Mouse (Mus musculus) intestine, embryonic 15.5 days (tissue): ENCODE results near the gene Hist1h4j. TPM values are rescaled to one million over a fixed set of nuclear protein-coding genes. Genes with fewer than 3 reads are reported as not detected.
"Not testable (repeated sequence)": the region's sequence is repeated elsewhere in the genome, so short reads cannot be mapped to it uniquely, and the experiment has no call there.

Source experiments
- ATAC-seq: fragments of 200-750 bp; cut with Nextera tagmentation; 2 replicates; pipeline ENCODE4 v1.8.0; 2017; ENCODE audit warnings: moderate TSS enrichment, moderate library complexity
- H3K27ac ChIP-seq: fragments of 300-500 bp; sonication (generic); 2 replicates; pipeline ENCODE4 v1.5.1; 2015; ENCODE audit warnings: mild to moderate bottlenecking, inconsistent platforms
- H3K27me3 ChIP-seq: fragments of 300-500 bp; sonication (generic); replicated peaks from 2 replicates; pipeline ENCODE4 v1.6.1; 2015; ENCODE audit warnings: inconsistent platforms
- H3K36me3 ChIP-seq: fragments of 300-500 bp; sonication (generic); 2 replicates; pipeline ENCODE4 v1.6.1; 2015; ENCODE audit warnings: inconsistent platforms
- H3K4me1 ChIP-seq: fragments of 300-500 bp; sonication (generic); replicated peaks from 2 replicates; pipeline ENCODE4 v1.6.1; 2015; ENCODE audit warnings: inconsistent platforms
- H3K4me2 ChIP-seq: fragments of 300-500 bp; sonication (generic); replicated peaks from 2 replicates; pipeline ENCODE4 v1.6.1; 2015; ENCODE audit warnings: mild to moderate bottlenecking, inconsistent platforms
- H3K4me3 ChIP-seq: fragments of 300-500 bp; sonication (generic); replicated peaks from 2 replicates; pipeline ENCODE4 v1.5.1; 2015; ENCODE audit warnings: inconsistent platforms
- H3K9ac ChIP-seq: fragments of 300-500 bp; sonication (generic); 2 replicates; pipeline ENCODE4 v1.6.1; 2015; ENCODE audit warnings: inconsistent platforms
- H3K9me3 ChIP-seq: fragments of 300-500 bp; sonication (generic); 2 replicates; pipeline ENCODE4 v1.6.1; 2016; ENCODE audit warnings: inconsistent platforms
- WGBS: fragments of 180-500 bp; shearing (Covaris S2); methylation state at CpG from one replicate; pipeline ENCODE4 v1.1.7; 2015; 5-methylcytosine and 5-hydroxymethylcytosine counted together
- polyA plus RNA-seq: library from polyadenylated mRNA; unstranded; fragments of >200 nt; fragmentation: Nextera tagmentation; extraction: Ambion mirVana; gene quantifications from 2 replicates; pipeline ENCODE4 v1.2.1, GENCODE M21; 2015

The Hist1h4j gene
- polyA plus RNA-seq, 1 experiment from 2014 or later: 1.6 TPM

DNA sequence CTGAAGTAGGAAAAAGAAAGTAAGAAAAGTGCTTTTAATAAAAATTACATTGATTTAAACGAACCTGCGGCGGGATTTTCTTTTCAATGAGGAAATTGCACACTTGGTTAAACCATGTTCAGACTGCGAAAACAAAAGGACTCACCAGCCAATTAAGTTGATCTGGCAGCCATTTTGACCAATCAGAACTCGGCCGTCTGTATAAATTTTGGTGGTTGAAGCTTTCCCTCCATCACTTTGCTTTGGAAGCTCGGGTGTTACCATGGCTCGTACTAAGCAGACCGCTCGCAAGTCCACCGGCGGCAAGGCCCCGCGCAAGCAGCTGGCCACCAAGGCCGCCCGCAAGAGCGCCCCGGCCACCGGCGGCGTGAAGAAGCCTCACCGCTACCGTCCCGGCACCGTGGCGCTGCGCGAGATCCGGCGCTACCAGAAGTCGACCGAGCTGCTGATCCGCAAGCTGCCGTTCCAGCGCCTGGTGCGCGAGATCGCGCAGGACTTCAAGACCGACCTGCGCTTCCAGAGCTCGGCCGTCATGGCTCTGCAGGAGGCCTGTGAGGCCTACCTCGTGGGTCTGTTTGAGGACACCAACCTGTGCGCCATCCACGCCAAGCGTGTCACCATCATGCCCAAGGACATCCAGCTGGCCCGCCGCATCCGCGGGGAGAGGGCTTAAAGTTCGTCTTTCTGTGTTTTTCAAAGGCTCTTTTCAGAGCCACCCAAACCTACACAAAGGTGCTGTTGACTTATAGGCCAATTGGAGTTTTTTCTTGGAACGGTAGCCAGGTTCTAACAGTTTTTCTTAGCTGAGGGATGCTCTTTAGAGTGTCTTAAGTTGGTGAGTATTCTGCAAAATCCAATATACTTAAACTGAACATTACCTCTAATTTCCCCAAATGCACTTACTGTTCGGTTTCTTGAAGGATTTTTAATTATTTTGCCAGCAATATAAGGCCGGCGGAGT lies 17.2 kb upstream of the Hist1h4j start, which contains the start of gene Hist1h3h:
Hist1h3h (plus strand) TSS at position 263 of the 961 bp plus-strand sequence.
- H3K27me3 ChIP-seq, H3K9me3 ChIP-seq, H3K36me3 ChIP-seq: not testable (repeated sequence)
- under 1% methylated on average over 33 of the region's 56 CpGs for WGBS
- ATAC-seq: peak; percentile 52
- H3K4me1 ChIP-seq: peaks cover 16% of the 10 kb centered on the region
- peak within 1 kb of the TSS; percentile 93 for H3K27ac ChIP-seq
- H3K4me3 ChIP-seq: peak within 1 kb of the TSS; percentile 39
- peak within 1 kb of the TSS; percentile 54 for H3K9ac ChIP-seq
- peak within 1 kb of the TSS; percentile 74 for H3K4me2 ChIP-seq

DNA sequence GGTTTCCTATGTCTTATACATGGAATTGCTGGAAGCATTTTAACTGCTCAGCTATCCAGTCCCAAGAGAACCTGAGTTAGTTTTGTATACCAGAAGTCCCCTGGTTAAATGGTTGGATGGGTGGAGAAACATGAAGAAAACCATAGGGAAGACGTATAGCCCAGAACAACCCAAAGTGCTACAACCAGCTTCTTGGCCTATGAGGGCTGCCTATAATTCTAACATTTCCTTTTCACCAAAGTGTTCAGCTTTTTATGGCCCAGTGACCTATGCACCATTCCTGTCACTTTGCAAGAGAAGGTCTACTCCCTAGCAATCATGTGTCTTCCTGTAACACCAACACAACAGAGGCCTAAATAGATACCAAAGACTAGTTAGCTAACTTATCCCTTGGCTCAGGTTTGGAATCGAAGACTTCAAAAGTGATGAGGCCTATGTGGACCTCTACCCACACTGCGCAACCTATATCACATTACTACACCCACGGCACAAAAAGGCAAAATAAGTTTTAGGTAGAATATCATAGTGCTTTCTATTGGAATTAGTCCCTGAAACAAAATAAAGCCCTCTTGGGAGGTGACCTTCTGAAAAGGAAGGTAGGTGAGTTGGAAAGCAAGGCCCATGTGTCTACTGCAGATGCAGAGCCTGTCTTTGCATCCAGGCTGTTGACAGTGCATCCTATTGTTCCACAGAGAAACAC lies 16.3 kb upstream of the Hist1h4j start:
- Histone ChIP-seq H3K27ac (peak overlapping the region; percentile 75), H3K9me3 (no peaks in the 10 kb centered on the region), H3K4me3 (peak overlapping the region; percentile 39), H3K4me2 (peak overlapping the region; percentile 65), H3K9ac (peak overlapping the region; percentile 52), H3K4me1 (peaks cover 16% of the 10 kb centered on the region), H3K36me3 (no peaks in the 10 kb centered on the region), H3K27me3 (no peaks in the 10 kb centered on the region)
- ATAC-seq: no peak
- WGBS: 57% methylated on average over 4 of the region's 4 CpGs

DNA sequence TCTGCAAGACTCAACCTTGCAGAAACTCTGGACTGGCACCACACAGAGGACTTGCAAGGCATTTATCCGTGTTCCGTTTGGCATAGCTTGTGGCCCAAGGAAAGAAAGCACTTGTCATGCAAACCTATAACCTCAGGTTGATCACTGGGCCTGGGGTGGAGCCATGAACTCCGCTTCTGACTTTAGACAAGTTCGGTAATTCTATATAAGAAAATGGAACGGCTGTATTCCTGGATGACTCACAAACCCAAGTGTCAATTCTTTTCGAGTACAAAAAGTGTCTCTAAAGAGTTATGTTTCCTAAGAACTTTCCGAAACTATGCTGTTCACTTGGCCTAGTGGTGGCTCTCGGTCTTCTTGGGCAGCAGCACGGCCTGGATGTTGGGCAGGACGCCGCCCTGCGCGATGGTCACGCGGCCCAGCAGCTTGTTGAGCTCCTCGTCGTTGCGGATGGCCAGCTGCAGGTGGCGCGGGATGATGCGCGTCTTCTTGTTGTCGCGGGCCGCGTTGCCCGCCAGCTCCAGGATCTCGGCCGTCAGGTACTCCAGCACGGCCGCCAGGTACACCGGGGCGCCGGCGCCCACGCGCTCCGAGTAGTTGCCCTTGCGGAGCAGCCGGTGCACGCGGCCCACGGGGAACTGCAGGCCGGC lies 13.6 kb upstream of the Hist1h4j start:
- H3K36me3 ChIP-seq, H3K4me1 ChIP-seq, H3K9me3 ChIP-seq, H3K27me3 ChIP-seq: not testable (repeated sequence)
- 2% methylated on average over 27 of the region's 44 CpGs for WGBS
- peak overlapping the region; percentile 30; the same call in 1 of the 2 replicates for H3K9ac ChIP-seq
- peak; percentile 29 for ATAC-seq
- peak overlapping the region; percentile 61 for H3K4me2 ChIP-seq
- peak overlapping the region; percentile 82 for H3K27ac ChIP-seq
- H3K4me3 ChIP-seq: peak overlapping the region; percentile 37

DNA sequence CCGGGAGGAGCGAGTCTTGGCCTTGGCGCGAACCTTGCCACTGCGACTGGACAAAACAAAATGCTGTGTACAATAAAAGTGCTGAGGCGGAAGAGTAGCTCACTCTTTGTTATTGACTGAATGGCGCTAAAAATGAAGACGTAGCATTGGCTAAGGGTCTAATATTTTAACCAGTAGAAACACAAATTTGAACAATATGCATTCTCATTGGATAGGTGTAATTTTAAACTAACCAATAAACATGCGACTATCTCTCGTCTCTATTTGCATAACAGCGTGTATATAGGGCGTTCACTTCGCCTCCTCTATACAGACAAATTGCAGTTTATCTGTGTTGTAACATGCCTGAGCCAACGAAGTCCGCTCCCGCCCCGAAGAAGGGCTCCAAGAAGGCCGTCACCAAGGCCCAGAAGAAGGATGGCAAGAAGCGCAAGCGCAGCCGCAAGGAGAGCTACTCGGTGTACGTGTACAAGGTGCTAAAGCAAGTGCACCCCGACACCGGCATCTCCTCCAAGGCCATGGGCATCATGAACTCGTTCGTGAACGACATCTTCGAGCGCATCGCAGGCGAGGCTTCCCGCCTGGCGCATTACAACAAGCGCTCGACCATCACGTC lies 13.0 kb upstream of the Hist1h4j start, which contains the start of gene Hist1h2bm:
Hist1h2bm (plus strand) TSS at position 288 of the 616 bp plus-strand sequence.
- WGBS: under 1% methylated on average over 37 of the region's 37 CpGs

DNA sequence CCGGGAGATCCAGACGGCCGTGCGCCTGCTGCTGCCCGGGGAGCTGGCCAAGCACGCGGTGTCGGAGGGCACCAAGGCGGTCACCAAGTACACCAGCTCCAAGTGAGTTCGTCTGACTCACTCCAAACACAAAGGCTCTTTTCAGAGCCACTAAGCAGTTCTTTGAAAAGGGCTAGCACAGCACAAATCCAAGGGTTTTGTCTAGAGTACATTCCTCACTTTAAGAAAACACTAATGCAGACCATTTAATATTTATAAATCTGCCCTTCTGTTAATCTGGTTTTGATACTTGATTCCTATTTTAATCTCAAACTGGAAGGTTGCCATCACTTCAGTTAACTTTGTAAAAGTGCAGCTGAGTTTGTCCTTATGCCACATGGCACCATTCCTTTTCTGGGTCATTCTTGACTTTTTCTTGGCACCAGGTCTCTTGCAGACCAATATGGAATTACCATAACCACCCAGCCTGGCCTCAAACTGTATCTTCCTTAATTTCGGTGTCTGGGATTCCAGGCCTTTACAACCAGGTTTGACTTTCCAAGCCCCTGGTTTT lies 12.4 kb upstream of the Hist1h4j start:
- Histone ChIP-seq H3K36me3 (no peaks in the 10 kb centered on the region), H3K9me3 (no peaks in the 10 kb centered on the region), H3K4me2 (peak overlapping the region; percentile 60), H3K4me3 (peak overlapping the region; percentile 29), H3K27me3 (no peaks in the 10 kb centered on the region), H3K9ac (peak overlapping the region; percentile 41), H3K27ac (peak overlapping the region; percentile 87), H3K4me1 (peaks cover 8% of the 10 kb centered on the region)
- ATAC-seq: peak; percentile 17
- 3% methylated on average over 11 of the region's 11 CpGs for WGBS

More for the DNA sequence above, 13.0 kb upstream of the Hist1h4j start, which contains the start of gene Hist1h2bm:
- ATAC-seq: peak; percentile 96
- not testable (repeated sequence) for H3K36me3 ChIP-seq, H3K27me3 ChIP-seq, H3K4me1 ChIP-seq, H3K9me3 ChIP-seq
- peak within 1 kb of the TSS; percentile 61 for H3K4me2 ChIP-seq
- peak within 1 kb of the TSS; percentile 37 for H3K4me3 ChIP-seq
- H3K27ac ChIP-seq: peak within 1 kb of the TSS; percentile 87
- H3K9ac ChIP-seq: peak within 1 kb of the TSS; percentile 41

DNA sequence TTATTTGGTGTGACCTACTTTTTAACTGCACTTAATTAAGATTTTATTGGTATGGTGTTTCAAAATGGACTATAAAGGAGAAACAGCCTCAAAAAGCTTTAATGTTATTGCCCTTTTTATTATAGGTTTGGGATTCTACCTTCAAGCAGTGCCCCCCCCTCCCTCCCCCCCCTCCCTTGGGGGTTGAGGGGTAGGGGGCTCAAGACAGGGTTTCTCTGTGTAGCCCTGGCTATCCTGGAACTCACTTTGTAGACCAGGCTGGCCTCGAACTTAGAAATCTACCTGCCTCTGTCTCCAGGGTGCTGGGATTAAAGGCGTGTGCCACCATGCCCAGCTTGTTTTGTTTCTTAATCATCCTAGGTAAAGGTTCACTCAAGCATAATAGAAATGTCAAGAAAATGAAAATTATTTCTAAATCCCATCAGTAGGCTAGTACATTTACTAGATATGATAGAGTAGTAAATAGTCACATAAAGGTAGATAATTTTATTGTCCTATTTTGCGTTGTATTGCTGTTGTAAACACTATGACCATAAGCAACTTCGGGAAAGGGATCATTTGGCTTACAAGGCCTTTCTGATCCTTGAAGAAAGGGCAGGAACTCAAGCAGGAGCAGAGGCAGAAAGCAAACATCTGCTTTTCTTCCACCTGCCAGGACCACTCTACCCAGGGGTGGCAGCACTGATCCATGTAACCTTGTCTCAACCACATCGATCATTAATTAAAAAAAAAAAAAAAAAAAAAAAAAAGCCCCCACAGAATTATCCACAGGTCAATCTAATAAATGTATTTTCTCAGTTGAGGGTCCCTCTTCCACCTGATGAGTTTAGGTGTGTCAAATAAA lies 11.6 kb upstream of the Hist1h4j start:
- no peak for ATAC-seq
- Histone ChIP-seq H3K27ac (no peak overlapping the region; the same call in 1 of the 2 replicates), H3K4me2 (peak overlapping the region; percentile 60; the same call in 1 of the 2 replicates), H3K9me3 (no peaks in the 10 kb centered on the region), H3K36me3 (no peaks in the 10 kb centered on the region), H3K4me3 (no peak overlapping the region), H3K9ac (no peak overlapping the region), H3K27me3 (no peaks in the 10 kb centered on the region), H3K4me1 (peaks cover 7% of the 10 kb centered on the region)
- 38% methylated on average over 5 of the region's 5 CpGs for WGBS

DNA sequence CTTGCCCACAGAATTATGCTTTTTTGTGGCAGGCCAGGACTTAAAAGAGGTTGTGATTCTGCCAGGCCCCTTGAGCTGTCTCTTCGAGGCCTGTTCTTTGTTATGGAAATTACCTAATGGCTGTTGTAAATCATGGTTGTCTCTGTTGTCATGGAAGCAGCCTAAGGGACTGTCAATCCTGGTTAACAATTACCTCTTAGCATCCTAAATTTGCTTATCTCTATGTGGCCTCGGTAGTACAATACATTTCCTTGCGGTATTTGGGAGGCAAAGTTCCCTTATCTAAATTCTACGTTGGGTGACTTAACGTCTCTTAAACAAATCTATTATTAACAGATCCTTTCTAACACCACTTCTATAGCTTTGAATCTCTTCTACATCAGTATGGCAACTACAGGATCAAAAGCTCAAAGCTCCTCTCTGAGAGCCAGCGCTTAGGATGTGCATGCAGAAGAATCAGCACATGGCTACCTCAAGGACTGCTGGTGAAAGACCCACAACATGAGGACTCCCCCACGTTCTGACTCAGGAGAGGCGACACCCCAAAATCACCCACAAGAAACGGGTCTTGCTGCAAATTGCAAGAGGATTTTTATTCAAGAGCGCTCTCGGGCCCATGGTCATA lies 6.8 kb upstream of the Hist1h4j start:
- H3K4me1 ChIP-seq: no peaks in the 10 kb centered on the region; the same call in 1 of the 2 replicates
- H3K27ac ChIP-seq: no peak overlapping the region
- peak; percentile 69 for ATAC-seq
- H3K27me3 ChIP-seq: no peaks in the 10 kb centered on the region
- no peaks in the 10 kb centered on the region for H3K9me3 ChIP-seq
- H3K36me3 ChIP-seq: no peaks in the 10 kb centered on the region
- no peak overlapping the region for H3K4me3 ChIP-seq
- no peak overlapping the region for H3K9ac ChIP-seq
- 30% methylated on average over 11 of the region's 11 CpGs for WGBS
- no peak overlapping the region for H3K4me2 ChIP-seq

DNA sequence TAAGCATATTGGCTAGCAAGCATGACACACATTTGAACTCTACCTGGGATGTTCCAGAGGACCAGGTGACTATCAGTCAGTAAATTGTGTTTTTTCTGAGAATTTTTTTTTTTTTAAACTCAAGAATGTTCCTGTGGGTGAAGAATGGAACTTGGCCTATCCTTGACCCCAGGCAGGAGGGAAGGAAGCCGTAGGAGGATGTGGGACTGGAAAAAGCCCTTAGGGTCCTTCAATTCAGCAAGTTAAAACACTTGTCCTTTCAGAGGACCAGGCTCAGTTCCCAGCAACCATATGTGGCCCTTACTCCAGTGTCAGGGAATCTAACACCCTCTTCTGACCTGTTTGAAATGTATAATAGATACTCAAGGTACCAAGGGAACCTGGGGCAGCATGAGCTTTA lies 5.3 kb upstream of the Hist1h4j start:
- H3K4me1 ChIP-seq: no peaks in the 10 kb centered on the region; the same call in 1 of the 2 replicates
- no peaks in the 10 kb centered on the region for H3K36me3 ChIP-seq
- 61% methylated on average over 1 of the region's 1 CpGs for WGBS
- ATAC-seq: no peak
- no peak overlapping the region for H3K4me3 ChIP-seq
- H3K27me3 ChIP-seq: no peaks in the 10 kb centered on the region
- H3K4me2 ChIP-seq: no peak overlapping the region
- no peaks in the 10 kb centered on the region for H3K9me3 ChIP-seq
- H3K9ac ChIP-seq: no peak overlapping the region
- H3K27ac ChIP-seq: no peak overlapping the region

DNA sequence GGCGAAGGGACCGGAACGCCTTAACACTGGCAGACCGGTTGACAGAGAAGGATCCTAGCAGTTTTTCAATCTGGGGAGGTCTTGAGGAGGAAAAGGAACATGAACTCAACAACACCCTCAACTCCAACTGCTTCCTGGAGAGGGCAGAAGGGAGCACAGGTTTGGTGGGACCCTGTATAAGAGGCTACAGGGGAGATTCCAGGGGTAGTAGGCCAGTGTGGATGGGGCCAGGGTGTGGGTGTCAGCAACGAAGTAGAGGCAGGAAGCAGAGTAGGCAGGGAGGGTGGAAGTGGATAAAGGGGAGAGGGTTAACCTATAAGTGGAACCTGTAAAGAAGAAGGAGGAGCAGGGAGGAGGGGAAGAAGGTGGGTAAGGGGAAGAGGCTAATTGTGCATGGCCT lies 1.4 kb upstream of the Hist1h4j start:
- no peak for ATAC-seq

DNA sequence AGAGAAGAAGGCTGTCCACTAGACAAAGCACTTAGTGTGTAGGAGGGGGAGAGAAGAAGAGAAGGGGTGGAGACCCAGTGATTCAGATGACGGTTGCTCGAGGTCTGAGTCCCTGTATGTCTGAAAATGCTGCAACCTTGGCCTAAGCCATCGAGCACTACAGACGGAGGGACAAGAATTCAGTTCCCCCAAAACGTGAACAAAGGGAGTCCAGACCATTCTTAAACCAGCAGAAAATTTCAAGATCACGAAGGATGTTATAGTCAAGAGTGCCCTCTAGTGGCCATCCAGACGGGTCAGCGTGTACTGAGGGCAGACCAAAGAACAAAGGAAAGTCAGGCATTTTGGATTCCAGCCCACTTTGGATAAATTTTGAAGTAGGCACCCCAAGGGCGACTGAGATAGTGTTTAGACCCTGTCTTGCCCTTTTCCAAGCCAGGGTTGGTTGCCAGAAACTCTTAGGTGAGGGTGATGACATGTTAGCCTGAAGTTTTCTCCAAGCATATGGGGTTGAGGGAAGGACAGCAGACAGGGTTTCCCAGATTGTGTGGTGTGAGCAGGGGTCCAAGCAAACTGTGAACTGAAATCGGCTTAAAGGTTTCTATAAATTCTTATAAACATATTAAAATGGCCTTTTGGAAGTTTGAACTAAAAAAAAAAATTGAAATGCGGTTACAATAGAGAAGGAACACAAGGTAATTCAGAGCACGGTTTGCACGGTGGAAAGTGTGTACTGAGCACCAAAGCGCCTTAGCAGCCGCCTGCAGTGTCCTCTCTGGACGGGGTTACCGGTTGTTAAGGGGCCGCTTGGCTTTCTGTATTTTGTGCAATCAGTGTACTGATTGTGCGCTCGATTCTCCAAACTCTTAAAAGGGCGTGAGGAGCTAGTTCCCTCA lies 606 bp upstream of the Hist1h4j start:
- Histone ChIP-seq H3K4me2 (peak overlapping the region; percentile 57), H3K27me3 (no peaks in the 10 kb centered on the region), H3K9ac (peak overlapping the region; percentile 60), H3K4me1 (no peaks in the 10 kb centered on the region; the same call in 1 of the 2 replicates), H3K36me3 (no peaks in the 10 kb centered on the region), H3K9me3 (no peaks in the 10 kb centered on the region), H3K27ac (peak overlapping the region; percentile 96), H3K4me3 (peak overlapping the region; percentile 45)
- ATAC-seq: peak; percentile 84
- under 1% methylated on average over 21 of the region's 21 CpGs for WGBS

More for the DNA sequence above, 1.4 kb upstream of the Hist1h4j start:
- Histone ChIP-seq H3K27me3 (no peaks in the 10 kb centered on the region), H3K36me3 (no peaks in the 10 kb centered on the region), H3K4me2 (no peak overlapping the region), H3K9ac (no peak overlapping the region), H3K4me1 (no peaks in the 10 kb centered on the region; the same call in 1 of the 2 replicates), H3K27ac (no peak overlapping the region), H3K9me3 (no peaks in the 10 kb centered on the region), H3K4me3 (no peak overlapping the region)
- 80% methylated on average over 5 of the region's 5 CpGs for WGBS
